Mouse (Mus musculus): Measurements from ENCODE around the gene Mrps23.
"Not testable (repeated sequence)": the region's sequence is repeated elsewhere in the genome, so short reads cannot be mapped to it uniquely, and the experiment has no call there.

Mrps23 gene

DNA sequence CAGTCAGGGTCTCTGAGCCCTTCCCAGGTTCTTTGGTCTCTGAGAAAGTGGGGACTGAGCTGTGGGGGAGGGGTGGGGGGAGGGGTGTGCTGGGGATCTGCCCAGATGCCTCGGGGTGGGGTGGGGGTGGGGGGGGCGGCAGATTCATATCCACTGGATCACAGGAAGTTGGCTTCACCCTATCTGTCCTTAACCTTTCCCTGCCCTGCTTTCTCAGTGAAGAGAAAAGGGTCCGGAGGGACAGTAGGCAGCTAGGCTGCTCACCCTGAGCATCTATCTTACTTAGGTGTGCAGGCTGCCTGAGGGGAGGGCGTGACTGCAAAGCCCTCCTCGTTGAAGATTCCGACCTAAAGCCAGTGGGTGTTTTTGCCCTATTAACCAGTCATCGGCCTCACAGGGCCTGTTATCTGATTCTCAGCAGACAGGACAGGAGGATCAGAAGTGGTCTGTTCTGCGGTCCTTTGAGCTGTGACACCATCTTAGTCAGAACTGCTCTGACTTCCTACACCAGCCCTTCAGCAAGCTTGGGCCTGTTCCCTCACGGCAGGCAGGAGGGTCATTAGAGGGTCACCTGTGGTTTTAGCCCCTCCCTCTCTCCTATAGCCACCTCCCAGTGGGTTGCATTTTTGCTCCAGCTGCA is 30.7 kb upstream of the Mrps23 start:
- DNase-seq (ENCODE audit: low spot score): no peak

DNA sequence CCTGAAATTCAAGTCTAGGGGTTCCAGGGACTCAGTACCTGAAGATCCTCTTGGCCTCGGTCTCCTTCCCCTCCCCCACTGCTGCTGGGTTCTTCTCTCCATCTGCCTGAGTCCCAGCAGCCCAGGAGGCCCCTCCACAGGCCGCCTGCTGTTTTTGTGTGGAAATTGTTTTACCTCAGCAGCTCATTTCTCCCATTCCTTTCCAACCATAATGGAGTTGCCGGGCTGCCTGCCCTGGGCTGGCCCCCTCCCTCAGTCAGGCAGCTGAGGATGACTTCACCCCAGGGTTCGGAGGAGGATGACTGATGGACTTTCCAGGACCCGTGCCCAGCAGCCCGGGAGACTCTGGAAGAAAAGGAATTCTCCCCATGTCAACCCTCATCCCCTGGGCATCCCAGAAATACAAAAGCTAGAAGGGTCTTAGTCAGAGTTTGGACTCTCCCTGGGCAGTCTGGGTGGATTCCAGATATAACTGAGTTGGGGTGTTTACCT is 23.7 kb upstream of the Mrps23 start:
- DNase-seq (ENCODE audit: low spot score): no peak

DNA sequence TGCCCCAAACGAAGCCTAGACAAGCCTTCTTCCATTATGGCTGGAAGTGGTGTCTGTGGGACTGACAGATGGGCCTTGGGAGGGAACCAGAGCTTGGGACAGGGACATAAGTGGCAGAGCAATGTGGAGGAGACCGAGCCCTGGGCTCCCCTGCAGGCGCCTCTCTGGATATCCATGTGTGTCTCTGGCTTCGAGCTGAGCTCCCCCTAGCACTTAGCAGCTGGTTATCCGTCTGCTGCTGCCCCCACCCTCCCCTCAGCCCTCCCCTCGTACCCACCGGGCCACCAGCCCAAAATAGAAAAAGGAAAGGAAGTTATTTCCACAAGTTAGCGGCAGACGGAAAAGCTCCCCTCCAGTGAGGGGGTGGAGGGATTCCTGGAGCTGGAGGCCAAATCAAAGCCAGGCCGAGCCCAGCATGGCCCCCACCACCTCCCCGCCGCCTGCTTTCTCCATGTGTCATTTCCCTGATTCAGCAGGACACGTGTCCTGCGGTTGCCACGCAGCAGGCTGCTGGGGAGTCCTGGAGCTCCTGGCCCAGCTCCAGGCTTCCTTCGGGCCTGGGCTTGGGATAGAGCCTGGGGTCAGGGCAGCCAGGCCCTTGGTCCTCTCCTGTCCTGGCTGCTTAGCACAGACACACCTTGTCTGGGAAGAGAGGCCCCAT is 23.1 kb upstream of the Mrps23 start:
- no peak for DNase-seq (ENCODE audit: low spot score)

DNA sequence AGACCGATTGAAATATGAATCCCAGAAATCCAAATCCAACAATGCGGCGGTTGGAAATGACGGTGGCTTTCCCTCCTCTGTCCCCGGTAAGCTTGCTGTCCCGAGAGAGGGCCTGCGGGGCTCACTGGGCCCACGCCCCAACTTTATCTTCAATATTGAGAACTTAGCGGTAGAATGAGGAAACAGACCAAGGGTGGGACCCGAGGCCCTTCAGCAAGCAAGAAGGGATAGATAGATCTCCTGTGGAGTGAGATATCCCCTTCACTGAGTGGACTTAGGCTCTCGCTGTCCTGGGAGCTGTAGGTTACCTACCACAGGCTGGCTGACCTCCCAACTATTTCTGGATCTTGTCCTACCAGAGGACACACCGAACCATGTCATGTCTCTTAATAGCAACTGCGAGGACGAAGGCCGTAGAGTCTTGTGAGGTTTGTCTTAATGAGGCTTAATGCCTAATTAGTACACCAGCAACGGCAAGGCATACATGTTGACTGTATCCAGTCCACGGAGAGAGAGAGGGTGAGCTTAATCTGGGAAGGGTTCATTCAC is 19.5 kb upstream of the Mrps23 start:
- no peak for DNase-seq (ENCODE audit: low spot score)

DNA sequence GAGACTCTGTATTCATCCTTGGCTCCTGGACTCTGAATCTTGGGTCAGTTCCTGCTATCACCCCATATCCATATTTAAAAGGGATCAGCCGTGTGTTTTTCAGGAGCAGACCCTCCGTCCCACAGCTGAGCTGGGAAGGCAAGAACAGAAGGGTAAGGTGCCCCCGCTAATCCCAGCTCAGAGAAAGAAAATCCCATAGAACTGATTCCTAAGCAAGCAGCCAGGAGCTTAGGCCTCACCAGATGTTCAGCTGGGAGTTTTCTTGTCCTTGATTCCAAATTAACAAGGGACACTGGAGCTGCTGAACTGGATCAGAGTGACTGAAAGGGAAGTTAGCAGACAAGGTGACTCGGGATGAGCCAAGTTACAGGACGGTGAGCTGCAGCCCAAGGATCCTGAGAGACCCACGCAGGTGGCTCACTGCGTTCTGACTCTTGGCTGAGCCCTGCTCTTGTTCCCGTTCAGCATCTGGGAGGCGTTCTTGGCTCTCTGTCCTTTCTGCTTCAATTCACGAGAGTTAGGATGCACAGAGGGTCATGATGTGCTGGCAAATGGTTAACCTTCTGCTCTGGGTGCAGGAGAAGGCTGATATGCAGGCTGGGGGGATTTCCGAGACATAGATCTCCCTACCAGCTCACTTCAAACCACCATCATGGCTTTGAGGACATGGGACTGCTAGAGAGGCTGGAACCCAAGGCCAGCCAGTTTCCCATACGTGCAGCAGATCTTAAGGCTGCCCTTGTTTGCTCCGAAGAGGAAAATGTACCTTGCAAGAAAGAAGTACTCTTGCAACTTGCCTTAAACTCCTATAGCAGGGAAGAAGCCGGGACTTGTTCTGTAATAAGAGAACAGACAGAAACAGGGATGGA is 17.9 kb upstream of the Mrps23 start:
- no peak for DNase-seq (ENCODE audit: low spot score)

DNA sequence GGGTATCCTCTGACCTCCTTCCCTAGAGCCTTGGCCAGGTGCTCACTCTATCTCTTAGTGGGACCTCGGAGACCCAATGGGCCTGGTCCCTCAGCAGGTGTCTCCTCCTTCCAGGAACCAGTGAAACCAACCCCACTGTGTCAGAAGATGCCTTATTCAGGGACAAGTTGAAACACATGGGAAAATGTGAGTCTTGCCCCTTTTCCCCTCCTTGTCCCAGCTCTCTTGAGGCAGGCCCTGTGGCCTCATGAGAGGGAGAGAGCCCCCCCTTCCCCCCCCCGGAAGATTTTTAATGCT is 17.3 kb upstream of the Mrps23 start:
- DNase-seq (ENCODE audit: low spot score): no peak

DNA sequence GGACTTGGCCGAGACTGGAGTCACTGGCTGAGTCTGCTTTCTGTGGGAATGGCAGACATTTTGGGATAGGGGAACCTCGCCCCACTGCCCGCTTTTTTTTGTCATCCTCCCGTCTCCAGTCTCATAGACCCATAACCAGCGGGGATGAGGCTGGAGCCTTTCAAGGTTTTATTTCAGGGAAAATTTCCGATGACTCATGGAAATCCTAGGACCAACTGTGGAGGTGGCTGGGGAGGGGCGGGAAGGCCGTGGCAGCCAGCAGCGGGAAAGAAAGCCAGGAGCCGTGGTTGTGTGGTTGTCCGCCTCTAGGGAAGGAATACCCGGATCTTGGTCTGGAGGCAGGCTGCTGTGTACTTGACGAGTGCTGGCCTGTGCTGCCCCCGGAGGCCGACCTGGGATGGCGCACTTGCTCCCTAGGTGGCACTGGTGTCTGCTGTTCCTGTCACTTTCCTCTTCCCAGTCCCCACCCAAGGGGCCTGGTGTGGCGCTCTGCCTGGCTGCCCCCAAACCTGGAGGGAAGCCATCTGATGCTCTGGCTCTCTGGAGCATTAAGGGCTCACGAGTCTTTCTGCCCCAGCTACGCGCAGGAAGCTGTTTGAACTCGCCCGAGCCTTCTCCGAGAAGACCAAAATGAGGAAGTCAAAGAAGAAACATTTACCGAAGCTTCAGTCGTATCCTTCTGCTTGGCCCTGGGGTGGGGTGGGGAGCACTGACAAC is 16.6 kb upstream of the Mrps23 start:
- DNase-seq (ENCODE audit: low spot score): no peak

DNA sequence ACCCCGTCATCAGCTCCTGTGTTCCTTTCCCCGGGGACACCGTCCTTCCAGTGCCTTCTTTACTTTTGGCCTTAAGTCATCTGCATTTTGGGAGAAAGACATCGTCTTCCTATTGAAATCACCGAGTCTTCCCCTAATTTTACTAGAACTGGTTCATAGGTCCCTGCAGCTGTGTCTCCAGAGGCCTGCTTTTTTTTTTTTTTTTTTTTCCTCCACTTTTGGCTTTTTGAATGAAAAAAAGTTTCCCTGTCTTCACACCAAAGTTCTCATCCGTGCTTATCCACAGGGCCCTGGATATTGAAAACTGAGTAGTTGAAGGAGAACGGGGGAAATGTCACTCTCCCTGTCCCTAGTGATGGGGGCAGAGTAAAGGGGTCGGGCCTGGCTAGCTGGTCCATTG is 16.0 kb upstream of the Mrps23 start:
- DNase-seq (ENCODE audit: low spot score): no peak

DNA sequence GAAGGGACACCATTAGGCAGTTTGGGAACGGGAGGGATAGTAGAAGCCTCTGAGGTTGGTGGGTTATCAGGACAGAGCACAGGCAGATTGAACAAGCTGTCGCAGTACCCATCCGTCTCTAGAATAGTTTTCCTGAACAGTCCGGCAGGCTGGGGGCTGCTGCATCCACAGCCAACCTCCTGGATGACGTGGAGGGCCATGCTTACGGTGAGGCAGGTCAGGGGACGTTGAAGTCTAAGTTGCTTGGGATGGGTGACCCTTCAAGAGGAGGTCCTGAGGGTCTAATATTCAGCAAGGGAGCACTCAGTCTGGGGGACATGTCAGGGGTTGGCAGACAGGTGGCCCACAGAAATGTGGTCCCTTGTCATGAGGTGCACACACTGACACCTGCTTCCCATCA is 15.6 kb upstream of the Mrps23 start:
- no peak for DNase-seq (ENCODE audit: low spot score)

DNA sequence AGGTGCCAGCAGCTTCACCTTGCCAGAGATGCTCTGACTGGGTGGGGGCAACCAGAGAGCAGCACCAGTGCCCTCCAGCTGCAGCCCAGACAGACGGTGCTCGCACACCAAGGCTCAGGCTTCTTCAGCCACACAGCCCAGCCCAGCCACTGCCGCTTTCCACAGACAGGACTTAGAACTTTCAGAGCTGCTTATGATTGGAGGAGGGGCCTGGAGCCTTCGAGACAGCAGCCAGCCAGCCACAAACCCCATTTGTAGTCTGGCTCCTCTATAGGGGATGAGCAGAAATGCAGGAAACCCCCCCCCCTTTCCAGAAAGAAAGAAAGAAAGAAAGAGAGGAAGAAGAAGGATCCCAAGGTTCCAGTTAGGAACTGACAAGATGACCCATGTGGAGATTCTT is 11.6 kb upstream of the Mrps23 start:
- no peak for DNase-seq (ENCODE audit: low spot score)

DNA sequence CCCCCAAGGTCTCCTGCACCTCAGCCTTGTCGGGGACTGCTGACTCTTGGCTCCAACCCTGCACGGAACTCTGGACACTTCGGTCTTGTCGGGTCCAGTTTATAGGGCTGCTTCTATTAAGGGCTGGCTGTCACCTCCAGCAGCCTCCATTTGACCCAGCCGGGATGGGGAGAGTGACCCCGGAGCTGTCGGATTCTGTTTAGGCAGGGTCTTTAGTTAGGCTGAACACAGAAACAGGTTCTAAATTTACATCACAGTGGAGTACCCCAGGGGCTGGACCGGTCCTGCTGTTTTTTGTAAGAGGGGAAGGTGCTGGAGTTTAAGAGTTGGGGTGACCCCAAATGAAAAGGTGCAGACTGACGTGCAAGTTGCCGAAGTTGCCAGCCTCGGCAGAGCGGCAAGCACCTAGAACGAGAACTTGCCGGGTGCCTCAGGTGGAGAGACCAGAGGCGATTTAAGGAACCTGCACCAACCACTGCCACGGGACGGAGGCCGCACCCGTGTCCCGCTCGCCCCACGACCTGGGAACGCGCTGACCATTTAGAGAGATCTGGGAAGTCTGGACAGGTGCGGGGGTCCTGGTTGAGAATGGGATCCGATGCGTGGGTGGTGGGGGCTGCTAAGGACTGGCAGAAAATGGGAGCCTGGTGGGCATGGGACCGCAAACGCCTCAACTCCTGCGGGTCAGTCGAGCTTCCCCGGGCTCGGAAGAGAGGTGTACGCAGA is 10.9 kb upstream of the Mrps23 start:
- no peak for DNase-seq (ENCODE audit: low spot score)

DNA sequence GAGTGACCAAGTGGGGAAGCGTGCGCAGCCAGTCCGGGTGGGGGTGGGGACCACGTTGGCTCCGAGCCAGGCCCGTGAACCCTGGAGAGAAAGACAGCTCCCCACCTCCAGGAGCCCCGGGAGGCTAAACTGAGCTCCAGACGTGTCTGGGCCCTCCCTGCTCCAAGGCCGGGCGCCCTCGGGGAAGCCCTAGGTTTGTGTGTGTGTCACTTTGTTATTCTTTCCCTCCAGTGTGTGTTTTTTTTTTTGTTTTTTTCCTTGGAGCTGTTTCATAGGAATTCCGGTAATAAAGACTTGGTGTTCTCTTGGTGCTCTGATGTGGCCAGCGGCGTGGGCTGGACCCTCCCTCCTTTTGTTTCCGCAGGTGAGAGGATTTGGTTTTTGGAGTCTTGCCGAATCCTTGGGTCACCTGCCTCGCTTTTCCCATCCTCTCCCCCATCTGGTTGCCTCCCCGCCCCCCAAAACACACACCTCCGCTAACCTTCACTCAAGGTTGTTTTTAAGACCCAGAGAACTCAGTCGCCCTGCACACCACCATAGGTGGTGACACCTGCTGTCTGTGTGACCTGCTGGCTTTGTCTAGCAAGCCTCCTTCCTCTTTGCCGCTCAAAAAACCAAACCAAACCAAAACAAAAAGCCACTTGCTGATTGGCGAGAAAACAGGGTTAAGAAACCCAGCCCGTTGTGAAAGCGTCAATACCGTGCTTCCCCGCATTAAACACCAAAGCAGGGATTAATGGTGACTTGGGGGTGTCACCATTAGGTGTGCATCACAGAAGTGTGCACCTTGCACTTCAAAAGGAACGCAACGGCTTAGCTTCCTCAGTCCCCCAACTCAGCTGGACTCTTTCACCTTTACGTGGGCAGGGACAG is 10.1 kb upstream of the Mrps23 start:
- DNase-seq (ENCODE audit: low spot score): no peak

DNA sequence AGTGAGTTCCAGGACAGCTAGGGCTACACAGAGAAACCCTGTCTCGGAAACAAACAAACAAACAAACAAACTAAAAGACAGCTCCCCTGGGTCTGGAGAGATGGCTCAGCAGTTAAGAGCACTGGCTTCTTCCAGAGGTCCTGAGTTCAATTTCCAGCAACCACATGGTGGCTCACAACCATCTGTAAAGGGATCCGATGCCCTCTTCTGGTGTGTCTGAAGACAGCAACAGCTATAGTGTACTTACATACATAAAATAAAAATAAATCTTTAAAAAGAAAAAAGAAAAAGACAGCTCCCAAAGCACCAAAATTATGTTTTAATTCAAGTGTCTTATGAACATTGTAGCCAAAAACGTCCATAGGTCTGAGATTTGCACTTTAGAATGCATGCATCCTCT is 8.5 kb upstream of the Mrps23 start:
- DNase-seq (ENCODE audit: low spot score): not testable (repeated sequence)

DNA sequence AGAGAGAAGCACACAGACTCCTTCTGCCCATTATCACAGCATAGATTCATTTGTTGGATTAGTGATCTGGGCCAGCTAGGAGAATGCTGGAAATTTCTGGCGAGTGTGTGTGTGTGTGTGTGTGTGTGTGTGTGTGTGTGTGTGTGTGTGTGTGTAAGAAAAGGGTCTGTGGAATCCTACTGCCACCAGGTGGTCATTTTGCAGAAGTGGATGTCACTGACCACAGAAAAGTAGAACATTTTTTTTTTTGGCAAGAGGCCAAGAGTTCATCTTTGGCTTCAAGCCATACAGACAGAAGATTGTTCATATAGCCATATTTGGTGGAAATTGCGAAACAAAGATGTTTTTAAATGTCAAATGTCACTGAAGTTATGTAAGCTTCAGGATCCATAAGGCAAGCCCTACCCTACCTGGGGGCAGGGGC is 7.0 kb upstream of the Mrps23 start:
- no peak for DNase-seq (ENCODE audit: low spot score)

DNA sequence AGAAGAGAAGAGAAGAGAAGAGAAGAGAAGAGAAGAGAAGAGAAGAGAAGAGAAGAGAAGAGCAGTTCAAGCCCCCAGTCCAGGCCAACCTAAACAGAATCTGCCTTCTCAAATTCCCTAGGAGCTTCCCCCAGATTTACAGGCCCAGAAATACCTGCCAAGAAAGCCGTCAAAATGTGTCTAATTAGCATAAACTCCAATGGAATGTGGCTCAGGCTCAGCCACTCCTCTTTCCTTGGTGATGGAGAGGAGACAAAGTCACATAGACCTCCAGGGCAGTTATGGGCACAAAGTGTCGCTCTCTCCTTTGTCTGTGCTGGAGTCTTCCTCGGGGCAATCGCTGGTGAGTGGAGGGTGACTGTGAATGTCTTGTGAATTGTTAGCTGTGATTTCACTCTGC is 6.0 kb upstream of the Mrps23 start:
- DNase-seq (ENCODE audit: low spot score): no peak

DNA sequence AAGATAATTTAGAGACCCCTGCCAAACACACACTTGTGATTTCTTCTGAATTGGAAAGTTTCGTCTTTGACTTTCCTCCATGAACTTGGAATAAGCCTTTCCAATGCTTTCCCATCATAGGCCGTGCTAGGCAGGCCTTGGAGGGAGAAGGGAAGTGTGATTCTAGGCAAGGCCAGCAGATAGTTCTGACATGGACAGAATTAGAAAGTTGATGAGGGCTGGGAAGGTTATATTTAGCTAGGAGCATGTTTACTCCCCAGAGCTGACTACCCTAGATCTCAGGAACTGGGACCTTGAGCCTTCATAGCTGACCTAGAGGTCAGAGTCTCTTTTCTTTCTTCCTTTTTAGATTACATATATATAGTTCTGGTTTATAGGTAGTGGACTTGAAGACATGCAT is 3.0 kb upstream of the Mrps23 start:
- no peak for DNase-seq (ENCODE audit: low spot score)

DNA sequence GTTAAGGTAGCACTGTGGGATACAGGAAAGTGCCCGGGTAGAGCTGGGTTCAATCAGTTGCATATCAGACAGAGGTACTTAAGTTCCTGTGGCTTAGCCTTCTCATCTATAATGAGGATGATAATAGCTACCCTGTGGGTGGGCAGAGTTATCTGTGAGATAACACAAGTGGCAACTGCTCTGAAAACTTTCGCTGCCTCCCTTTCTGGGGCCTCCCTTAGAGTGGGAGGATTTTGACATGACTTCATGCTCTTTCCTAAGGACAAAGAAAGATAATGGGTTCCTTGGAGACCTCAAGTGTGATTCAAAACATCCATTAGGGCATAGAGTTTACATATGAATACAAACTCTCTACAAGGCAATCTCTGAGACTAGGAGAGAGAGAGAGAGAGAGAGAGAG is 2.1 kb upstream of the Mrps23 start:
- no peak for DNase-seq (ENCODE audit: low spot score)

DNA sequence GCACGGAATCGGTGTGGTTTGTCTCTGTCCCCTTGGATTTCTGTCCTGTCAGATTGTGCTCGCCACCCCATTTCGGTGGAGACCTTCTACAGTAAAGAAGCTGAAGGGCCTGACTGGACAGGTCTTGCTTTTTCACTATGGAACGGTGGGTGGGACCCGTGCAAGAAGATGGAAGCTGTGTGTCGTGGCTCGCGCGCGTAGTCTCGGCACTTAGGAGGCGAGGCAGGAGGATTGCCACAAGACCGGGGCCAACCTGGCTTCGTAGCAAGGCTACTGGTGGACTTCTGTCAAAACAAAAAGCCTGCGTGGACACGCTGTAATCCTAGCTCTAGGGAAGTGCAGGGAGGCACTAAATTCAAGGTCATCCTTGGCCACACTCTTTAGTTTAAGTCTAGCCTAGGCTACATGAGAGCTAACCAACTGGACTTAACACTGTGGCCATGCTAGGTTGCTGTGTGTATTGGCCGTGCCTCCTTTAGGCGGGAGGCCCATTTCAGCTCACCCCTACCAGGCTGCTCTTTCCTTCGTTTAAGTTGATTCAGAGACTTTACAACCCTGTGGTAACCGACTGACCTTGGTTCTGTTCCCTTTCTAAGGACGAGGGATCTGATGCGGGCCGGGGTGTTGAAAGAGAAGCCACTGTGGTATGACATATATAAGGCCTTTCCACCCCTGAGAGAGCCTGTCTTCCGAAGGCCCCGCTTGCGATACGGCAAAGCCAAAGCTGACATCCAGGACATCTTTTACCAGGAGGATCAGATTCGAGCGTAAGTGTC is 593 bp downstream of the Mrps23 start:
- no peak for DNase-seq (ENCODE audit: low spot score)

DNA sequence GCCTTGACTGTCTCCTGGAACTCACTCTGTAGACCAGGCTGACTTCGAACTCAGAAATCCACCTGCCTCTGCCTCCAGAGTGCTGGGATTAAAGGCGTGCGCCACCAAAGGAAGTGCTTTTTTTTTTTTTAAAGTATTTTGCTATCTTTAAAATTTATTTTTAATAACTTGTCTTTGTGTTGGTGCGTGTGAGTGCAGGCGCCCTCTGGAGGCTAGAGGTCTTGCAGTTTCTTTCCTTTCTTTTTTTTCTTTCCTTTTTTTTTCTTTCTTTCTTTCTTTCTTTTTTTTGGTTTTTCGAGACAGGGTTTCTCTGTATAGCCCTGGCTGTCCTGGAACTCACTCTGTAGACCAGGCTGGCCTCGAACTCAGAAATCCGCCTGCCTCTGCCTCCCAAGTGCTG is 2.4 kb downstream of the Mrps23 start:
- not testable (repeated sequence) for DNase-seq (ENCODE audit: low spot score)

DNA sequence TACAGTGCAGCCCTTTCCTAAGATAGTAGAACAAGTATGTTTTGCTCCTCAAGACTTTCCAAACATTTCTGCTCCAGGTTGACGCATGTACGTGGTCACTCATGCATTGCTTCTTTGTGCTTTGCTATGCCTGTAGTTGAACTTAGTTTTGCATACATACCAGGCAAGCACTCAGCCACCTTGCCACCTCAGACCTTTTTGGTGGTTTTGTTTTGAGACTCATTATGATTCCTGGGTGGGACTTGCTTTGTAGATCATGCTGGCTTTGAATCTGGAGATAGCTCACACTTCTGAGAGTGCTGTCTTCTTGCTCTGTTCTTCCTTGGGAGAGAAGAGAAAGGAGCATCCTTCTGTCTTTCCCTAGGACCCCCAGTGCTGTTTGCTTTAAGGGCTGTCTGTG is 3.5 kb downstream of the Mrps23 start:
- DNase-seq (ENCODE audit: low spot score): no peak

All from urinary bladder, postnatal 10 days (tissue).